ENCODE assay signal across 11 mouse cellular contexts in the genomic region with DNA sequence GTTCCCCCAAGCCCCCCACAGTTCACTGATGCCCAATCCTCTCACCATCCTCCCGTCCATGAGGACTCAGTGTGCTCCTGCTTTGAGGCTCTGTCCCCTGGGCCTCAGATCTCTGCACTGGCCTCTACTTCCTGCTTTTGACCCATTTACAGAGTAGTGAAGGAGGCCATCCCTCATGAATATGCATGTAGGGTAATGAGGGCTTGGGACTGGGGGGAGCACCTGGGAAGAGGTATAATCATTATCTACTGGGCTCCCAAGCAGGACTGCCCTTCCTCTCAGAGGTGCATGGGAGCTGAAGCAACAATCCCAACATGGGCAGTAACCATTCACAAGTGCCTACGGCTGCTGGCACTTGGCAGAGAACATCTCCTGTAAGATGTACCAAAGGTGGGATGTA. TPM values are rescaled to one million over a fixed set of nuclear protein-coding genes. Genes with fewer than 3 reads are reported as not detected.
DNase-seq lines count a peak whose midpoint lies in the region; ATAC-seq and TF ChIP-seq lines count a peak whose summit lies in the region.
"Had no signal": no experiment of that assay in that cellular context is flagged by ENCODE, and none has a peak within 500 bp of the region (broad histone marks: within the 10 kb centered on the region; RNA-seq: fewer than 3 reads in every experiment).

A gene (minus strand): TSS at position 101 of the 400 bp plus-strand sequence.

- 62% methylated on average over 2 of the region's 2 CpGs for WGBS in lung, postnatal 0 days
- whole genome bisulfite sequencing in forebrain, embryonic 15.5 days, result 70% methylated on average over 2 of the region's 2 CpGs
- 67% methylated on average over 2 of the region's 2 CpGs for WGBS in intestine, embryonic 15.5 days
- 75% methylated on average over 2 of the region's 2 CpGs for WGBS in neural tube, embryonic 15.5 days
- 56% methylated on average over 2 of the region's 2 CpGs for WGBS in liver, postnatal 0 days (ENCODE audit: insufficient replicate concordance)

- H3K4me2 ChIP-seq in lung, postnatal 0 days (replicated peaks; ENCODE audit: low read depth, low read length), result no peak within 1 kb of the TSS
- H3K4me2 ChIP-seq in forebrain, embryonic 15.5 days (replicated peaks), result no peak within 1 kb of the TSS
- no peak within 1 kb of the TSS for H3K4me2 ChIP-seq in intestine, embryonic 15.5 days (replicated peaks)
- no peak within 1 kb of the TSS for H3K4me2 ChIP-seq in neural tube, embryonic 15.5 days
- no peak within 1 kb of the TSS for H3K4me2 ChIP-seq in liver, postnatal 0 days (ENCODE audit: low read depth, low read length)

- H3K36me3 ChIP-seq in lung, postnatal 0 days (ENCODE audit: insufficient read depth, low read length), result no peaks in the 10 kb centered on the region
- no peaks in the 10 kb centered on the region for H3K36me3 ChIP-seq in forebrain, embryonic 15.5 days
- no peaks in the 10 kb centered on the region for H3K36me3 ChIP-seq in intestine, embryonic 15.5 days
- no peaks in the 10 kb centered on the region for H3K36me3 ChIP-seq in neural tube, embryonic 15.5 days
- H3K36me3 ChIP-seq in liver, postnatal 0 days (replicated peaks; ENCODE audit: insufficient read depth, low read length), result no peaks in the 10 kb centered on the region

- H3K4me1 ChIP-seq in lung, postnatal 0 days (ENCODE audit: insufficient read depth, low read depth, low read length), result peaks cover 6% of the 10 kb centered on the region; the same call in 1 of the 2 replicates
- H3K4me1 ChIP-seq in forebrain, embryonic 15.5 days, result peaks cover 8% of the 10 kb centered on the region
- peaks cover 17% of the 10 kb centered on the region; the same call in 1 of the 2 replicates for H3K4me1 ChIP-seq in intestine, embryonic 15.5 days (replicated peaks)
- H3K4me1 ChIP-seq in neural tube, embryonic 15.5 days, result peaks cover 19% of the 10 kb centered on the region
- no peaks in the 10 kb centered on the region; the same call in 1 of the 2 replicates for H3K4me1 ChIP-seq in liver, postnatal 0 days (ENCODE audit: insufficient read depth)

- no peak within 1 kb of the TSS for H3K9ac ChIP-seq in lung, postnatal 0 days (replicated peaks; ENCODE audit: low read depth)
- H3K9ac ChIP-seq in forebrain, embryonic 15.5 days (replicated peaks), result no peak within 1 kb of the TSS
- no peak within 1 kb of the TSS for H3K9ac ChIP-seq in intestine, embryonic 15.5 days
- H3K9ac ChIP-seq in neural tube, embryonic 15.5 days (replicated peaks), result no peak within 1 kb of the TSS
- no peak within 1 kb of the TSS for H3K9ac ChIP-seq in liver, postnatal 0 days (replicated peaks)

- no peaks in the 10 kb centered on the region for H3K9me3 ChIP-seq in lung, postnatal 0 days (ENCODE audit: low read length)
- H3K9me3 ChIP-seq in forebrain, embryonic 15.5 days, result no peaks in the 10 kb centered on the region
- H3K9me3 ChIP-seq in intestine, embryonic 15.5 days, result no peaks in the 10 kb centered on the region
- no peaks in the 10 kb centered on the region for H3K9me3 ChIP-seq in neural tube, embryonic 15.5 days (replicated peaks)
- H3K9me3 ChIP-seq in liver, postnatal 0 days (ENCODE audit: low read length), result no peaks in the 10 kb centered on the region

- ATAC-seq in lung, postnatal 0 days, result no peak
- no peak for ATAC-seq in forebrain, embryonic 15.5 days (replicated peaks)
- ATAC-seq in intestine, embryonic 15.5 days, result no peak
- ATAC-seq in neural tube, embryonic 15.5 days (ENCODE audit: low FRiP score), result no peak
- no peak for ATAC-seq in liver, postnatal 0 days

- H3K27me3 ChIP-seq in lung, postnatal 0 days (replicated peaks; ENCODE audit: insufficient read depth, low read length), result peaks cover 14% of the 10 kb centered on the region; the same call in 1 of the 2 replicates
- H3K27me3 ChIP-seq in forebrain, embryonic 15.5 days, result no peaks in the 10 kb centered on the region
- peaks cover 25% of the 10 kb centered on the region for H3K27me3 ChIP-seq in intestine, embryonic 15.5 days (replicated peaks)
- H3K27me3 ChIP-seq in neural tube, embryonic 15.5 days (replicated peaks), result no peaks in the 10 kb centered on the region
- H3K27me3 ChIP-seq in liver, postnatal 0 days (ENCODE audit: insufficient read depth, low read length), result peaks cover 40% of the 10 kb centered on the region

- H3K4me3 ChIP-seq in lung, postnatal 0 days (ENCODE audit: low read depth, low read length), result no peak within 1 kb of the TSS
- no peak within 1 kb of the TSS for H3K4me3 ChIP-seq in forebrain, embryonic 15.5 days
- H3K4me3 ChIP-seq in intestine, embryonic 15.5 days (replicated peaks), result no peak within 1 kb of the TSS
- H3K4me3 ChIP-seq in neural tube, embryonic 15.5 days (replicated peaks), result no peak within 1 kb of the TSS
- no peak within 1 kb of the TSS for H3K4me3 ChIP-seq in liver, postnatal 0 days (ENCODE audit: low read depth, low read length)

- no peak for TF ChIP-seq CTCF in lung, postnatal 0 days (IDR thresholded peaks at IDR 0.05)
- no peak for TF ChIP-seq CTCF in liver, postnatal 0 days (IDR thresholded peaks at IDR 0.05; ENCODE audit: low read depth)

- H3K27ac ChIP-seq in lung, postnatal 0 days (ENCODE audit: low read length), result no peak within 1 kb of the TSS
- no peak within 1 kb of the TSS for H3K27ac ChIP-seq in forebrain, embryonic 15.5 days (replicated peaks)
- H3K27ac ChIP-seq in intestine, embryonic 15.5 days, result no peak within 1 kb of the TSS
- H3K27ac ChIP-seq in neural tube, embryonic 15.5 days (replicated peaks), result no peak within 1 kb of the TSS
- H3K27ac ChIP-seq in liver, postnatal 0 days (ENCODE audit: low read depth), result no peak within 1 kb of the TSS

- no peak for TF ChIP-seq EP300 in lung, postnatal 0 days (IDR thresholded peaks at IDR 0.05)
- TF ChIP-seq EP300 in liver, postnatal 0 days (IDR thresholded peaks at IDR 0.05; ENCODE audit: low read depth), result no peak

- no peak for DNase-seq in lung, postnatal 0 days (ENCODE audit: low spot score)
- no peak for DNase-seq in lung, postnatal 36 days
- DNase-seq in adrenal gland, adult 2 months, result no peak
- DNase-seq in liver, postnatal 0 days, result no peak
- DNase-seq in layer of hippocampus, adult 9-11 months, result no peak
- DNase-seq: cerebellum, postnatal 25 days; kidney, postnatal 14 days; thymus, postnatal 4 days had no signal

RNA-seq across cellular contexts. Expression of the gene that starts here (rescaled TPM):
- polyA plus RNA-seq in lung, postnatal 0 days (2015; fragmentation: Nextera tagmentation; extraction: Ambion mirVana), result 24.7 and 26.6 TPM in 2 replicates
- polyA plus RNA-seq in forebrain, embryonic 15.5 days (2015; fragmentation: Nextera tagmentation; extraction: Ambion mirVana), result 87.4 and 97.3 TPM in 2 replicates
- polyA plus RNA-seq in intestine, embryonic 15.5 days (2015; fragmentation: Nextera tagmentation; extraction: Ambion mirVana), result 20.0 and 21.0 TPM in 2 replicates
- polyA plus RNA-seq in neural tube, embryonic 15.5 days (2015; fragmentation: Nextera tagmentation; extraction: Ambion mirVana), result 28.7 and 29.1 TPM in 2 replicates
- 1 to 10 TPM in 1 of 2 experiments, under 1 TPM in 1; 0.93 to 1.0 TPM for total RNA-seq in adrenal gland, adult 2 months (2021)
- polyA plus RNA-seq in adrenal gland, adult 2 months (2012; rRNA removed), result 6.2 and 7.1 TPM in 2 replicates
- polyA plus RNA-seq in liver, postnatal 0 days (2015; fragmentation: Nextera tagmentation; extraction: Ambion mirVana), result 3.4 and 4.4 TPM in 2 replicates
